Mouse (Mus musculus): ENCODE measurements around the gene Rps27.

Gene Rps27

GRCm38 (mm10) chr3:90231075-90231474, 17.6 kb upstream of the Rps27 start:
- no peak for DNase-seq

- no peak for DNase-seq
These were observed 10.9 kb upstream of the Rps27 start for GRCm38 (mm10) chr3:90224331-90224730.

GRCm38 (mm10) chr3:90222941-90223340, 9.5 kb upstream of the Rps27 start:
- DNase-seq, result no peak

DNA sequence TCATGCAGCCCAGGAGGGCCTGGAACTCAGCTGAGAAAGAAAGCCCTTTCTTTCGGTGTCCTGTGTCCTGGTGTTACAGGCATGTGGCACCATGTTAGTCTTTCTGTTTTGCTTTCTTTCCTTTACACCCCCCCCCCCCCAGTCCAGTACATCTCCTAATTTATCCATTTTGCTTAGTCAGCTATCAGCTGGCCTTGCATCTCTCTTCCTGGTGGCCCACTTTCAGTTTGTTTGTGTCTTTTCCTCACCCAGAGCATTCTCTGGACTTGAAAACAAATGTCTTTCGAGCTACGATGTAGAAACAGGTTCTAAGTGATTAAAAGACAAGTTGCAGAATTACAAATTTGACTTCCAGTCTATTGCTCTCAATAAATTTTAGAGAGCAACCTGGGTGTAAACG, 9.0 kb upstream of the Rps27 start:
- no peak for DNase-seq

GRCm38 (mm10) chr3:90221123-90221522, 7.7 kb upstream of the Rps27 start:
- no peak for DNase-seq

DNA sequence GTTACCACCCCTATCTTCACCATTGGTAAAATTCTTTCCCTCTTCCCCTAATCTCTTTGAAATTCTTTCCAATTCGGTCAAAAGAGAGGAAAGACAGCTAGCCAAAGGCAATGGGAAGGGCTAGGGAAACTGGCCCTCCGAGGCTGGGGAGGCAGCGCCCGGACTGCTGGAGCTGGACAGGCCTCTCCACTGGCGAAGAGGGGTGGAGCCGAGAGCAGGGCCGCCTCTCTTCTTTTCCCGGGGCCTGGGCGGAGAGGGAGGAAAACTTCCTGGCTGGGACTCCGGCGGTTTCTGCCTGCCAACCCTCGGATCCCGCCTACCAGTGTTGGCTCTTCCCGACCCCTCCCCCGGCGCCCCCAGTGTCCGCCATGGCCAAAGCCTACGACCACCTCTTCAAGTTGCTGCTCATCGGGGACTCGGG, 7.1 kb upstream of the Rps27 start:
- DNase-seq, result peak; percentile 90 to 92

GRCm38 (mm10) chr3:90220088-90220487, 6.6 kb upstream of the Rps27 start:
- peak; percentile 53 to 60 for DNase-seq

DNA sequence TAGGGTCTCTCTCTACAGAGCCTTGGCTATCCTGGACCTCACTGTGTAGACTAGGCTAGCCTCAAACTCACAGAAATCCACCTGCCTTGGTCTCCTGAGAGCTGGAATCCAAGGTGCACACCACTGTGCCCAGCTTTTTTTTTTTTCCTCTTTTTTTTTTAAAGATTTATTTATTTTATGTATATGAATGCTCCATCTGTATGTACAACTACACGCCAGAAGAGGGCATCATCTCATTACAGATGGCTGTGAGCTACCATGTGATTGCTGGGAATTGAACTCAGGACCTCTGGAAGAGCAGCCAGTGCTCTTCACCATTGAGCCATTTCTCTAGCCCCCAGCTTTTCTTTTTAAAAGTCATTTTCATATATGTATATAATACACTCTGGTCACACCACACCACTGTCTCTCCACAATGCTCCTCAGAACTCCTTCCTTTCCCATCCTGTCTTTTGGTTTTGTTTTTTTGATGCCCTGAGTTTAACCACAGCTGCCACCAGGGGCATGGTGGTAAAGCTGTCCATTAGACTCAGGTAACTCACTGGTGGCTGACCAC, 2.5 kb upstream of the Rps27 start:
- no peak for DNase-seq

DNA sequence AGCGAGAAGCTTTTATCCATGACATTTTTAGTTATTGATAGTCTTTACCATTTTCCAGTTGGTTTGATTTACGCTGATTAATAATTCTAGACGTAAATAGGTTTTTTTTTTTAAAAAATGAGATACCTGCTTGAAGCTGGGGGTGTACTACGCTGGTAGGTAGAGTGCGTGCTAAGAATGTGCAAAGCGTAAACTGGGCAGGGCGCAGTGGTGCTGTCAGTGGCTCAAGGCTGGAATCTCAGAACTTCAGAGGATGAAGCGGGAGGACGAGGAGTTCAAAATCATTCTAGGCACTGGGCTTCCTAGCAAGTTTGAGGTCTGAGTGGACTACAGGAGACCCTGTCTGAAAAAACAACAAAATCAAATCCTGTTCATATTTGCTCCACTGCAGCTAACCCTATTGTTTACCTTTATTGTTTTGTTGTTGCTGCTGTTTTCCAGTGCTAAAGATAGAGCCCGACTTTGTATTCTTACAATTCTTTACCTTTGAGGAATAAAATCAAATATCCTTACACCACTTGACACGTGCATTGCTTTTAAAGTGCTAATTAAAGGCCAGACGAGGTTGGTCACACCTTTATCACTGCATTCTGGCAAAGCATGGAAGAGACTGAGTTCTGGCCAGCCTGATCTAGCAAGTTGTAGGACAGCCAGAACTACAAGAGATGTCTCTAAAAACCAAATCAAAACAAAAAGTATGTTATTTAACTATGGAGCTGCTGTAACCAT, 669 bp upstream of the Rps27 start:
- peak in 1 of 2 experiments; percentile 28 for DNase-seq

DNA sequence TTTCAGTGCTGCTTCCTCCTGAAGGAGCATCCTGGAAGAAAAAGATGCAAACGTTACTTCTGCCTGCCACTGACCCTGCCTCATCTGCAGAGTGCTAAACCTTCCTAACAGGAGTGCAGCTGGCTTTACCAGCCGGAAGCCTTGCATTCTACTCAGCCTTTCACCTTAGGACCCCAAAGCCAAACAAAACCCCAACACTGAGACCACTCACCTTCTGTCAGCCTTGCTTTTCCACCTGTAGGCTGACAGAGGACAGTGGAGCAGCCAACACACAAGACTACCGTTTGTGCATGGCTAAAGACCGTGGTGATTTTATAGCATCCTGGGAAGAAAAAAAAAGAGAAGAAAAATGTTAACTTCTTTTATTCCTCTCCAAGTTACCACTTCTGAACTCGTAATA, 728 bp downstream of the Rps27 start:
- no peak for DNase-seq

GRCm38 (mm10) chr3:90211475-90212398, 1.7 kb downstream of the Rps27 start:
- no peak for DNase-seq

DNA sequence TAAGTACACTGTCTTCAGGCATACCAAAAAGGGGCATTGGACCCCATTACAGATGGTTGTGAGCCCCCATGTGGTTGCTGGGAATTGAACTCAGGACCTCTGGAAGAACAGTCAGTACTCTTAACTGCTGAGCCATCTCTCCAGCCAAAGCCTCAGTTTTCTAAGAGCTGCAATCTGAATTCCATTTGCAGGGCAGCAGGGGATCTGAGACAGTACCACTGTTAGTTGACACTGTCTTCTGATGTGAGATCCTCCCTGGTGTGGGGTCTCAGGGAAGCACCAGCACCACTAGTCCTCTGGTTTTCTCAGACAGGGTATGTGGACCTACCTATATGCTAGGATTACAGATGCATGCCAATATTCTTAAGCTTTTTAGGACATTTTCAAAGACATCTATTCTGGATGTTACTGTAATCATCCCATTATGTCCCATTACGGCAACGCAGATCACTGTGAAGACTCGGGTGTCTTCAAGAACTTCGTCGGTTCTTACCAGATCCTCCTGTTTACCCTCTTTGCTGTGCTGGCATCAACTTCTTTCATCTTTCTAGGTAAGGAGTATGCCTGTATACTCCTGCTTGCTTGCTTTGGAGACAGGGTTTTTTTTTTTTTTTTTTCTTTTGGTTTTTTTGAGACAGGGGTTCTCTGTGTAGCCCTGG, 3.4 kb downstream of the Rps27 start:
- no peak for DNase-seq

GRCm38 (mm10) chr3:90208662-90209061, 4.8 kb downstream of the Rps27 start:
- DNase-seq, result peak; percentile 40 to 59

DNA sequence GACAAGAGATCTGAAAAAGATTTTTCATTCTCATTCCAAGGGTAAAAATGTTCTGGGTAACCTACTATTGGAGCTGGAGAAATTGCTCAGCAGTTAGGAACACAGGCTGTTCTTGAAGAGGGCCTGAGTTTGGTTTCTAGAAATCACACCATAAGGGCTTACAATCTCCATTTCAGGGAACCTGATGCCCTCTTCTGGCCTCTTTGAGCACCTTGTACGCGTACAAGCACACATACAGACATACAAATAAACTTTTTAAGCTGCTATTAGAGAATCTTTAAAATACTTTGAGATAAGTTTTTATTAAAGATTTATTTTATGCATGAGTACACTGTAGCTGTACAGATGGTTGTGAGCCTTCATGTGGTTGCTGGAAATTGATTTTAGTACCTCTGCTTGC, 8.9 kb downstream of the Rps27 start:
- DNase-seq, result no peak

DNA sequence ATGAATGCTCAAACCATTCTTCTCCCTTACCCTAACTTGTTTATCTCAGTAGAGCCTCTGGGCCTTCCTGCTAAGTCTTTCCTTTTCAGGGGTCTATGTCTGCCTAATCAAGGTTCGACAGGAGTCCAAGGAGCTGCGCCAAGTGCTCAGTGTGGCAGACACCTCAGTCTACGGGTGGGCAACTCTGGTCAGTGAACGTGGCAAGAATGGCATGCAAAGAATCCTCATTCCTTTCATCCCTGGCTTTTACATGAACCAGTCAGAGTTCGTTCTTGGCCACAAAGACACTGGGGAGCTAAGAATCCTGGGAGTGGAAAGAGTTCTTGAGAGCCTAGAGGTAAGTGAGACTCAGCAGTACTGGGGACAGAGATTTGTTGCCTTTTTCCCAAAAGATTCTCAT, 9.8 kb downstream of the Rps27 start:
- DNase-seq, result no peak

- DNase-seq, result no peak
These were observed 10.6 kb downstream of the Rps27 start for GRCm38 (mm10) chr3:90202884-90203283.

GRCm38 (mm10) chr3:90197548-90197947, 15.9 kb downstream of the Rps27 start:
- DNase-seq, result no peak

GRCm38 (mm10) chr3:90195644-90196043, 17.8 kb downstream of the Rps27 start:
- DNase-seq, result no peak

DNA sequence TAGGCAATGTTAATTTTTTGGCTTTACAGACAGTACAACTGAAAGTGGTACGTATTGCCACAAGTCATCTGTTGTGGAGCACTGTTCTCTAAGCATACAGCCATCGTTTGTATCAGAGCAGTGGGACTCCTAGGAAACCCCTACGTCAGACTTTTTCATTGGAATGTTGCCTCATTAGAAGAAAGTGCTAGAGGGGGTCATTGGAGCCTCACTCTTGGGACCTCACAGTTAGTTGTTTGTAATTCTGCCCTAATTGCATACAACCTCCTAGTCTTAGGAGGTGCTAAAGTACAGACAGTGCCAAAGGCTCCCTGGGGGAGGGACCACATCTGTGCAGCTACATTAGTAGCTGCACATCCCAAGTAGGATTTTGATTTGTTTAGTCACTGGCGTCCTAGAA, 18.7 kb downstream of the Rps27 start:
- DNase-seq, result no peak

GRCm38 (mm10) chr3:90190859-90191510, 22.5 kb downstream of the Rps27 start:
- DNase-seq, result no peak

- DNase-seq, result no peak
These were observed 29.9 kb downstream of the Rps27 start for GRCm38 (mm10) chr3:90183581-90183980.

DNA sequence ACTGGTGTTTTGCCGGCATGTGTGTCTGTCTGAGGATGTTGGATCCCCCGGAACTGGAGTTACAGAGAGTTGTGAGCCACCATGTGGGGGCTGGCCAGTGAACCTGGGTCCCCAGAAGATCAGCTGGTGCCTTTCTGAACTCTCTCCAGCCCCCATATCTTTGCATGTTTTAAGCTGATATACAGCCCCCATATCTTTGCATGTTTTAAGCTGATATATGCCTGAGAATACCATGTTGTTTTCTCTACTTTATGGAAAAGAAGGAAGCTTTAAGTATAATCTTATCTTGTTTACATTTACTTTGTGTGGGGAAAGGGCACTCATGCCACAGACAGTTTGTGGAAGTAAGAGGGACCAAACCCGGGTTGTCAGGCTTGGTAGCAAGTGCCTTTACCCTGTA, 33.9 kb downstream of the Rps27 start:
- DNase-seq, result no peak

Data from lung, adult 18-20 months (tissue).